Mouse (Mus musculus) testis, adult 2 months (tissue): ENCODE measurements at regions not wholly inside any gene's neighbourhood (a gene's known extent, or its start where the extent isn't known, plus 50 kb on each side); places are given as distances from the start of the nearest gene placed in this dataset.

Source experiments
- CTCF ChIP-seq: fragments of 200-500 bp; IDR thresholded peaks from 2 replicates; pipeline ENCODE4 v1.5.1; 2012; ENCODE audit warnings: low read depth, mild to moderate bottlenecking, inconsistent platforms, low read length, moderate library complexity; ENCODE audit not compliant: control insufficient read depth, insufficient read depth, insufficient replicate concordance
- POLR2A ChIP-seq: fragments of 200-500 bp; IDR thresholded peaks from 2 replicates; pipeline ENCODE4 v1.6.1; 2012; ENCODE audit warnings: low read depth, mild to moderate bottlenecking, inconsistent platforms, low read length, moderate library complexity; ENCODE audit not compliant: control insufficient read depth

GRCm38 (mm10) chr14:76664586-76665508 lies 108.2 kb upstream of the Serp2 start:
- TF ChIP-seq CTCF (no peak), POLR2A (no peak)
